Mouse (Mus musculus): ENCODE data around the gene Plcb1.

The Plcb1 gene

DNA sequence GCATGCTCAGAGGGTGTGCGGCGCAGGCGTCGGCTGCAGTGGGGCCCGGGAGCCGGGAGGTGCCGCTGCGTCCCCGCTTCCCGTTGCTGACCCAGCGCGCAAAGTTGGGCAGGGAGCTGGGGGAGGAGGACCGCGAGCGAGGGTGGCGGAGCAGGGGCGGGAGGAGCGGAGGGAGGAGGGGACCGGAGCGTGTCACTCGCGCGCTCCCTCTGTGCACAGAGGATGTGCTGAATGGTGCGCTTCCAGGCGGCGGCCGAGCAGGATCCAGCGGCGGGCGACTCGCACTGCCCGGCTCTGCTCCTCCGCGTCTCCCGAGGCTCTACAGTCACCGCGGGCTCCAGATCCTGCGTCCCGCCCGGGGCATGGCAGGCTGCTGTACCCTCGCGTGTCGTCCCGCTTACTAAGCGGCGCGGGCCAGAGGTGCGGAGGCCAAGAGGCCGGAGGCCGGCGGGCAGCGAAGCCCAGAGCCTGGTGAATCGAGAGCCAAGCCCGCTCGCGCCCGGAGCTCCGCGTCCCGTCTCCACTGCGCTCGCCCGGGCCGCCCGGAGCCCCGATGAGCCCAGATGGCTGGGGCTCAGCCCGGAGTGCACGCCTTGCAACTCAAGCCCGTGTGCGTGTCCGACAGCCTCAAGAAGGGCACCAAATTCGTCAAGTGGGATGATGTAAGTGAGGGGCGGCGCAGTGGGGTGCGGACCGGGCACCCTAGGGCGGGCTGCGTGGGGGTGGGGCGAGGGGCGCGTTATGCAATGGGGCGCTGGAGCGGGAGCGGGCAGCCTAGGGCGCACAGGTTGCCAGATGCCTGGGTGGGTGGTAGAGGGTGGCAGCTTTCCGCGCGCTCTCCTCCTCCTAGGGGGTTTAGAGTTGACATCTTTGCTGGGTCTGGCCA lies at the start of gene Plcb1:
TSS of gene Plcb1 (plus strand) at position 98 of the 886 bp plus-strand sequence.
- peak; percentile 13 to 18 for DNase-seq (ENCODE audit: low spot score in 2 of 2)

DNA sequence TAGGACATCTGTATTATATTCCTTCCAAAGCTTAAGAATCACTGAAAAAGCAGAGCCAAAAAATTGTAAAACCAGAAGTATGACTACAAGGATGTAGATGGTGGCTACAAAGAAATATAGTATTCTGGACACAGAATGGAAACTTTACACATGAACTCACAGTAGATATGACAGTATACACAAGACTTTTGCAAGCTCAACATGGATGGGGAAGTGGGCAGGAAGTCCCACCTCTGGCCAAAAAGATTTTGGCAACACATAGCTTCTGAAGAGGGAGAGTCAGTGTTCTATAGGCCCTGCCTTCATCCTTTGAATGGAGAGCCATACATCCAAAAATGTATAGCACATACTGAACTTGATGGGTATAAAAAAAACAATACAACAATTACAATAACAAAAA lies 30.3 kb upstream of the Plcb1 start:
- no peak for DNase-seq (ENCODE audit: low spot score in 2 of 2)

DNA sequence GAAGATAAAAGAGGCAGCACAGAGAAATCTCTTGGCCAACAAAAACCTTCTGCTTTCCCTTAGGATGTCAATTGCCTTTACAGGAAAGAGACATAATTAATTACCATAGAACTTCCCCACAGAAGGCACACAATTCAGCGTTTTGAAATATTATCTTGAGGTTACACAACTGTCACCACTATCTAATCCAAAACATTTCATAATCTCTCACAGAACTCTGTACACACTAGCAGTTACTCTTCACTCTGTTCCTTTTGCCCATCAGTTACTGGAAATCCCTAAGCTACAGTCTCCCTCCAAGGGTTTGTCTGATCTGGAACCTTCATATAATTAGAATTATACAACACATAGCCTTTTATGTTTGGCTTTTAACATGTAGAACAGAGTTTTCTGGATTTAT lies 29.8 kb upstream of the Plcb1 start:
- DNase-seq (ENCODE audit: low spot score in 2 of 2) = no peak

DNA sequence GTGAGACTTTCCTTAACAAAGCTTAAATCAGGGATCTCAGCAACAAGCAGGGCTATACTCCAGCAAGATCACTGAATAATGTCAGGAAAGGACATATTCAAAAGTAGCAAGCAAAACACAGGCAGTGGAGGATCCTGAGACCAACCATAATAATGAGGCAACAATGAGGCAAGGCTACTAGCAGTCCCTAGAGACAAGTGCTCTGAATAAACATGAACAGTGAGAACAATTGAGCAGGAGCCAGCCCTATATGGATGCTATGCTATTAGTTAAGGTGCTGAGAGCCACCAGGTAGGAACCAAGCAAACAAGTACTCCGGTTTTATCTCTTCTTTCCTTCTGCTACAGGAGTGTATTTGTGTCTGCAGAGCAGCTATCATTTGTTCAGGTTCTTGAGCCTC lies 24.8 kb upstream of the Plcb1 start:
- DNase-seq (ENCODE audit: low spot score in 2 of 2) = no peak

DNA sequence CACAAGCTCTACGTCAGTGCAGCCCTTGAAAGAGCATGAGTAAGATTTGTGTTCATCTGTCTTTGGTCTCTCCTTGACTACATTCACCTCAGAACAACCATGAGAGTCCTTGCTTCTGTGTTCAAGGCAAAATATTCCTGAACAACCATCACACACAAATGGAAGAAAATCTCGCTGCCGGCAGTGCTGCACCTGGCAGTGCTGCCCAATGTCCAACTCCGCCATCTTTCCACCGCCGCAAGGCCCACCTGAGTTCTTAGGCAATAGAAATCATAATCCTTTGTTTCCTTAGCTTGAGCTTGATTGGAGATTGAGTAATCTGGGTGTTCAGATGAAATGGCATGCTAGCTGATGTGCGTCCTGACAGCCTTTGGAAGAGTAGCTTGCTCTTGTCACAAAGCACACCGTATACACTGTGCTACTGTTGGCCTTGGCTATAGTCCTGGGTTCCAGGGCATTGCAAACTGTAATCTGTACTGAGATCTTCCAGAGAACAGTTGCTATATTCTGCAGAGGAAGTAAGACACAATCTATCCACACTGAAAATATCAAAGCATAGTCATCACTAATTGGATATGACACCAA lies 22.4 kb upstream of the Plcb1 start:
- DNase-seq (ENCODE audit: low spot score in 2 of 2) = no peak

DNA sequence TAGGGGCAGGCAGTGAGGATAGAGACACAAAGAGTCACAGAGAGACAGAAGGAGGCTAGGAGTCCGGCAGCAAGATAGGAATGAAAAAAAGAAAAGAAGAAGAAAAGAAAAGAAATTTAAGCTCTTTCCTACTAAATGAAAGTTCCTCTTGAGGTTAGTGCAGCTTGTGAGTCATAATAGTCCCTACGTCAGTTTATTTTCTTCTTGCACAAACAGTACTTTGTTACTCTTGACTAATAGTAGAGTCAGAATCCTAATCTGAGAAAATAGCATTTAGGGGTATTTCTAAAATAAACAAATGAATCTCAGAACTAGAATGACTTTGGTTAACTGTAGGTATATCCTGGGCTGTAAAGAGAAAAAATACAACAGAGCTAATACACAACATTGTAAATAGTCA lies 21.4 kb upstream of the Plcb1 start:
- DNase-seq (ENCODE audit: low spot score in 2 of 2) = no peak

DNA sequence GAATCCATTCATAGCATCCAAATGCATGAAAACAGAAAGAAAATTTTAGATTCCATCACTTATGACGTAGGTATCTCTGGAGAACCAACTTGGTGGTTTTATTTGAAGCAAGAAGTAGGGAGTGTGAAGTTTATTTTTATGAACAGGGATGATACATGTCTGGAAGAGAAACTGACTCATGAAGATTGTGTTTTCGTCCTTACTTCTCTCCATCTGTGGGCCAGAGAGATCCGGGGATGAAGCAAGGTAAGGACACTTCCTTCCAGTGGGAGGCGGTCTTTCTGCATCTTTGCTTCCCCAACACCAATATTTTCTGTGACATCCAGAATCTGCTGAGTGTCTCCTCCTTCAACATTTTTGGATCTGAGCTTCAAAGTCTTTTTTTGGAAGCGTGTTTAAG lies 6.0 kb upstream of the Plcb1 start:
- DNase-seq (ENCODE audit: low spot score in 2 of 2) = no peak

DNA sequence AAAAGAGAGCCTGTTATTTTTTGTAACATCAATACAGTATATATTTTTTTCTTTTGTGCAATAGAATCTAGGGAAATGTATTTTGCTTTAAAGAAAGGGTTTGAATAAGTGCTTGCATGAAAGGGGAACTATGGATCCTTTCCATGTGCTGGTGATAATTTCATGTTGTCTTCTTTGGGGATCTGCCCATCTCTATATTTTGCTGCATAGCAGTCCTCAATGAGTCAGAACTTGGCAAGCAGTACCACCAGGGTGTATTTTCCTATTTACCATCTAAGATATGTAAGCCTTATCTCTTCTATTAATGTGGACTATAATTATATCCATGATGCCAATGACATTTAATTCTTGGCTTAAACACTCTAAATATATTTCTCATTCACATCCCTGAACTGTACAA lies 5.6 kb upstream of the Plcb1 start:
- no peak for DNase-seq (ENCODE audit: low spot score in 2 of 2)

DNA sequence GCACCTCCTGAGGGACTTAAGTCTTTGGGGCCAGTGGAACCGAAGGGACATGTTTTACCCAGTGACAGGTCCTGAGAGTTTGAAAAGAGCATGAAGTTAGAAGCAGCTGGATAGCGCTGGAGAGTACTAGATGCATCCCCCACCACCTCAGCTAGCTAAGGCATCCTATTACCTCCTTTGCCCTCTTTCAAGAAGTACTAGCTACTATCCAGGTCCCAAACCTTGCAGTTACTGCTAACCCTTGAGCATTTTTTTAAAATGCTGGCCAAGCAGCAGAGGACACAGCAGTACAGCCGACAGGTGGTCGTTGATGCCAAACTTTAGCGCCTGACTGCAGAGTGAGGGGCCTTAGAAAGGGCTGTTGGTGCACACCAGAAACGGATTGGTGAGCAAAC lies 986 bp downstream of the Plcb1 start:
- DNase-seq (ENCODE audit: low spot score in 2 of 2) = no peak

DNA sequence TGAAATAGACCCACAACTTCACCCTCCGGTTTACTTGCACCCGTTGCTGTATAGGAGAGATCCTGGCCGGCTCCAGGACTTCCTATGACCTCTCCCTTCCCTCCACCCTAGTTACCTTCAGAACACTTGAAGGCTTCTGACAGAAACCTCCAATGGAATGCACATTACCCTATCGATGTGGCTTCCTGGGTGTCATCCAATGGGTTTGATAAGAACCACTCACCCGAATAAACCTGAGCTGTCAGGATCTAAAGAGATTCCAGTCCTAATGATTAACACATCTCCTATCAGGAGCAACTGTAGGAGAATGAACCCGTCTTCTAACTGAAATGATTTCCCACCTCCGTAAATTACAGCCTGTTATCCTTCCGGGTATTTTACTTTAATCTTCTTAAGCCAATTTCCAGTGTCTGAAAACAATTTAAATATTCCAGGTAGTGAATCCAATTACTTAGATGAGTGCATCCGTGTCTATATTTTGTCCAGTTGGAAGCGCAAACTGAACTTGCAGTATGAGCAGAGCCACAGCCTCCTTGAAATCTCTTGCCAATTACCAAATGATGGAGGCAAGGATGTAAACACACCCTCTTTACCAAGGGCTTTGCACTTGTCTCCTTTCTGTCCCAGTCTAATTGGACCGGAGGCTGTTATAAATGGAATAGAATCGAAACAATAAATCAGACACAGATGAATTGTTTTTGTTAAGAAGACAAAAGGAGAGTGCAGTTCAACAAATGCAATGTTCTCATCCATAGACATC lies 1.6 kb downstream of the Plcb1 start:
- no peak for DNase-seq (ENCODE audit: low spot score in 2 of 2)

DNA sequence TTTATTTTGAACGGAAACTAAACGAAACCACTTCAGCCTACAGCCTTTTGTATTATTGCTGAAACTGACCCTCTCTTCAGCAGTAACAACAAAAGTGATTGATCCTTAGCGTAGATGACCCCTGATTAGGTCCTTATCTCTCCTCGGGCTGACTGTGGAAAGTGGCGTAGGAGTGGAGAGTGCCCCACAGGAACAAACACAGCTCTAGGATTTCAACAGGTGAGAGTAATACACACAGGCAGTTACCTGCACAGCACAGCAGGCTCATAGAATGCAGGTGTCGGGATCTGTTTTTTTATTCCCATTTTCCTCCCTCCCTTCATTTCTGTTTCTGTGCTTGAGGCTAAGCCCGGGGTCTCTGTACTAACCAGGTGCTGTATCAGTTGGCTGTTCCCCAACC lies 7.1 kb downstream of the Plcb1 start:
- DNase-seq (ENCODE audit: low spot score in 2 of 2) = no peak

DNA sequence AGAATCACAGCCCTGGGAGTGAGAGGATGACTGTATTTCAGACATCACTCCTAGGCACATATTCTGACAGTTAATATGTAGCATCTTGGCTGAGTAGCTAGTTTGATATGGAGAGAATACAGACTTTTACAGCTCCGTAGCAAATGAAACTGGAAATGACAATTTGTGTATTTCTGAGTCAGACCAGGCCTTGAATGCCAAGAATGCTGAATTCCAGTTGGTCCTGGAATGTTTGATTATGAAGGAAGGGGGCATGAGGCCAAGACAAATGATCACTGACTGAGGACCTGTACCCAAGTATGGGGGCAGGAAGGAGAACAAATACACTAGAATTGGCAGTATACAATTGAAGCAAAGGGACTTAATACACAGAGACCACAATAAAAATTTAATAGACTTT lies 14.4 kb downstream of the Plcb1 start:
- DNase-seq (ENCODE audit: low spot score in 2 of 2) = no peak

DNA sequence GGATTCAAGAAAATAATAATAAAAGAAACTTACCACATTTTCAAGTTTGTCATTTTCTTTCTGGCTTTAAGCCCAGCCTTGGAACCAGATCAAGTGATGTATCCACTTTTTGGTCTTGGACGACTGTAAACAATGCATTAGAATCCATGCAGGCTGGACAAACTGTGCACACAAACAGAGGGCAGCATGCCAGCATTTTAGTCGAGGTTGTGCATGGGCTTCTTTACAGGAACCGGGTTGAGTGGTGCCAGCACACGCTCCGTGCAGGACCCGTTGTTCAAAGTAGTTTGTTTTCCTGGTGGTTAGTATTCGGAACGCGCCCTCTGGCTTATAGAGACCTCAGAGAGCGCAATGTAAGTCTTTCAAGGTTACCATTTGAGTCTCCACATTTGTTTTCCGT lies 30.5 kb downstream of the Plcb1 start:
- DNase-seq (ENCODE audit: low spot score in 2 of 2) = no peak

DNA sequence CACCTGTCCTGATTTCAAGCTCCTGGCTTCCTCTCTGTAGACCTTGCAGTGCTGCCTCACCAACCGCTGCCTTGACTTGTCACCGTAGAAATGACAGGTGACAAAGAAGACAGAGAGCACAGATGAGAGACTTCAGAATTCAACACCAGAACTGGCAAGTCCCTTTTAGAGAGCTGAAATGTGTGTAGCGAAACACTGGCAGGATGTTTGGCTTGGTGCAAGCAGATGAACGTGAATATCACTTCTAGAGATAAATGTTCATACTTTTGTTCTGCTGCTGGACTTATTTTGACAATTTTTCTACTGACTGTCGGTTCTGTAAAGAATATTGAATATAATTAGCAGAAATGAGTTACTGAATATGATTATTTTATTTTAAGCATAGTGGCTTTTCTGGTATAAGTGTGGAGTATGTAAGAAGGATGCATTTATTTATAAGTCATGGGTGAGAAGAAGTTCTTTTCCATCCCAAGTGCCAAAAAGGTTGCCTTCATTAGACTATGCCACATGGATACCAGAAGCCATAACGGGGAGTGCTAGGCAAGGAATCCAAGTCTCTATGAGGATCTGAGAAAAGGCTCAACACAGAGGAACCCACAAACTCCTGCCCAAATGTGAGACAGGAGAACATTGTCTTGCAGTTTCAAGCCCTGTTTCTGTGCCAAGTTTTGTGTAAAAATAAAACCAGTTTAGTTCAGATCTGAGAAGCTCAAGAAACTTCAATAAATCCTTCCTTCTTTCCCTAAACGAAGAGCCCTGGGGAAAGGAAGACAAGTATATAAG lies 31.4 kb downstream of the Plcb1 start:
- no peak for DNase-seq (ENCODE audit: low spot score in 2 of 2)

DNA sequence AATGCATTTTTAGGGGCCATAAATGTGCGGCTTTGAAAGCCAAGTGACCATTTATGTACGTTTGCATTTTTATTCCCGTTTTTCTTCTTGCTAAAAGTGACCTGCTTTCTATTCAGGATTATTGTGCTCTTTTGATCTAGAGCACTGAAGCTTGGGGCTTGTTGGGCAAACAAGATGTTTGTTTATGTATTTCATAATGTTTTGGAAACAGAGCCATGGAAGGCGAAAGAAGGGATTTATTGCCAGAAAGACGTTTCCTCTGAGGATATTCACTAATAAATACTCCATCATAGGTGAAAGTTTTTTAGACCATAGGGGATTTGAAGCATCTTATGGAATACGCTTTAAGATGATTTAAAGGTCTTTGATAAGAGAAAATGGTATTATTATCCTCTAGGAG lies 35.3 kb downstream of the Plcb1 start:
- DNase-seq (ENCODE audit: low spot score in 2 of 2) = no peak

DNA sequence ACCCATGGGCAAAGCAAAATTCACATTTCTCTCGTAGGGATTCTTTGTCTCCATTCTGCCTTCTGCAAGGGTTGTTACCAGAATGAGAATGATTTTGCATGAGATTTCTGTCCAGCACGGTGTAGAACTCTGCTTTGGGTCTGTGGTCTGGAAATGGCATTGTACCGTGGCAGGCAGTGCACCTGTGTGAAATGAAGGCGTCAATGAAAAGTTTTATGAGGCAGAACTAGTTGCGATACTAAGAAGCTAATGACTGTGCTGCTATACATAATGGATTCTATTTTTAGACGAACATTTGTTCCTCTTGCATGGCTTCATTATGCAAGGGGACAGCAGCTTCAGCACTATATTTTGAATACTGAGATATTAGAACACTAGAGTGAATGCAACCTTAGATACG lies 39.8 kb downstream of the Plcb1 start:
- no peak for DNase-seq (ENCODE audit: low spot score in 2 of 2)

DNA sequence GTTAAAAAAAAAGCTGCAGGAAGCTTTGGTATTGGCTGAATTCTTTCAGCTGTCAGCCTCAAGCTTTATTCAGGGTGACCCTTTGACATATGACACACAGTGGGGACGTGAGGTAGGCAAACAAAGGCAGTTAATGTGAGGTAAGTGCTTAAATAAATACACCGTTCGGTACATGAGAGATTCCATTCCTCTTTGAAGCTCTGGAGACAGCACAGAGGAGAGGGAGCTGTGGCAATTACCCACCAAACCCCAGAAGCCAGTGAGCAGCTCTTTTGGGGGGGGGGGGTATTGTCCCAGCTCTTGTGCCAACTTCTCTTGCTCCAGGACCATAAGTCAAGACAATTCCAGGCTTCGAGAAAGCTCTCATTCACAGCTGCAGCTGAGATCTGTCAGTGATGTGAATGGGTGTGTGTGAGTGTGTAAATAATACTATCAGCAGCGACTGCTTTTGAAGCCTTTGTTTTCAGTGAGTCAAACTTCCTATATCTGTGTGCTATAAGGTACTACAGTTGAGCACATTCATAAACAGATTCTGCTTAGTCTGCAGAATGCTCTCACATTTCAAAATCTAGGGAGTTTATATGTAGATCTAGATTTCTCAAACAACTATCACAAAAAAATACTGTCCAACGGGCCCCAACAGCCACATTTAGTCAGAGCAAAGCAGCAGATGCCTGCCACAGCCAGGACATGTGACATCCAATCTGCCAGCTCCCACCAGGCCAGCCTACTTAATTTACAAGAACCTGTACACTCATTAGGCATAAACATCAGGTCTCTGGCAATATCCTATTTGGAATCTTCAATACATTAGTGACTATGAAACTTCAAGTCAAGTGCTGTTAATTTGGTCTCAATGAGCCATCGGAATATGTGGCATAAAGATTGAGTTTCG lies 40.5 kb downstream of the Plcb1 start:
- no peak for DNase-seq (ENCODE audit: low spot score in 2 of 2)

DNA sequence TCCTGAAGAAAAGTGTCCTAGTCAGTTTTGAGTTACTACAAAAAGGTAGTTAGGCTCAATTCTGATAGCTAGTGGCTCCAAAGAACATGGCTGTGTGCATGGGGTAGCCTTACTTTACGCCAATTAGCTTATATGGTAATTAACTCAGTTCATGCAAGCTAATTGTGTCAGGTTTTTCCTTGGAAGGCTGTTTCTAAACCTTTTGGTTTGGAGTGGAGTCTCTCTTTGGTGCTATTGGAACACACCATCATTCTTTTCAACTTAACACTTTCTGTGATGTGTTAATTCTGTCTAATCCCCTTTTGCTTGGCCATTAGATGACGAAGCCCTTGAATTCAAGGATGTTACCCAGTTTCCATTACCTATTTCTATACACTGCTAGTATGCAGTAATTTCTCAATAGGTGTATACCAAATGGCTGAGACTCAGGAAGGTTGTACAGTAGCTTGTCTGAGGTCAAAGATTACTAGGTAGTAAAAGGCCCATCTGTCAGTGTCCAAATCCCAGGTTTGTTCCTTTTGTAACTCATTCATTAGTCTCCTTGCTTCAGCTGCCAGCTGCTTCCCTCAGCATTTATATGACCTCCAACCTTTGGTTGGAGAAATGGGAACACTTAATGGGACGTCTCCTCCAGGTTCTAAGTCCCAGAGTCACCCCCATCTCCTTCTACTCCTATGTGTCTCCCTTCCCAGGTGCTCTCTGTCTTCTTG lies 42.1 kb downstream of the Plcb1 start:
- no peak for DNase-seq (ENCODE audit: low spot score in 2 of 2)

DNA sequence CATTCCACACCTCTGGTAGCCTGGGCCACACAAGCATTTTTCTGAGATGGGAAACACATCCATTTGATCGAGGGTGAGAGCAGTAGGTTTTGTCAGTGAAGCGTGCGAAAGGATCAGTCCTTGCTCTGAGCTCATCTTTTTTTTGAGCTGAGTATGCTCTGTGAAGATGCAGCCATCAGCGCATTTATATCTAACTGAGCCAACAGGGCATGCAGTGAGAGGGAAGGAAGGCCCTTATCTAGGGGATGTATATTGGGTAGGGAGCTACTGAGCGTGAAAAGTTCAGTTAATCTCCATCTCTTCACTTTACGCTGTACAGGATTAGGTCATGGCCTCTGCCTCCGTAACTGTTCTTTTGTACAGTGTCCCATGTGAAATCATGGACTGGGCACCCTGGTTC lies 46.0 kb downstream of the Plcb1 start:
- no peak for DNase-seq (ENCODE audit: low spot score in 2 of 2)

DNA sequence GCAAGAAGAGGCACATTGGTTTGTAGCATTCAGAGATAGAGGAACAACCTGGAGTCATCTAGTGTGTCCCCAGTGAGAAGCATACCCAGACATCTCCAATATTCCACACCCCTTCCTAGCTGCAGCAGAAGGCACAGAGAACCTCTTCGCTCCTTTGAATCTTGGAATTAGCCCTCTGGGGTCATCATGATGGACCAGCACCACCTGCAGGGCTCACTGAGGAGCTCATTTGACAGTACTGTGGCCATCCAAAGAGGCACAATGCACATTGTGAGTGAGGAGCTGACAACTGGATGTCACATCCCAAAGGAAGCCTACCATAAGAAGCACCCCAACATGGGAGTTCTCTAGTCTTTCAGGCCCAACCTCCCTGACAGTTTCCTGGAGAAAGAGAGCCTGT lies 50.2 kb downstream of the Plcb1 start:
- DNase-seq (ENCODE audit: low spot score in 2 of 2) = no peak
